Mouse (Mus musculus) small intestine, adult 2 months (tissue): ENCODE measurements around the gene Ankfn1. TPM values are rescaled to one million over a fixed set of nuclear protein-coding genes. Genes with fewer than 3 reads are reported as not detected.

Source experiments
- H3K27ac ChIP-seq: fragments of 200-500 bp; 2 replicates; pipeline ENCODE4 v1.5.1; 2012; ENCODE audit warnings: low read depth, low read length, control low read depth, inconsistent platforms; ENCODE audit not compliant: insufficient read depth
- H3K27me3 ChIP-seq: fragments of 200-500 bp; 2 replicates; pipeline ENCODE4 v1.6.1; 2012; ENCODE audit warnings: mild to moderate bottlenecking, moderate library complexity, low read length, inconsistent platforms; ENCODE audit not compliant: control insufficient read depth, insufficient read depth
- H3K36me3 ChIP-seq: fragments of 200-500 bp; 2 replicates; pipeline ENCODE4 v1.6.1; 2012; ENCODE audit warnings: mild to moderate bottlenecking, low read length, control low read depth, inconsistent platforms; ENCODE audit not compliant: control insufficient read depth, insufficient read depth
- H3K4me1 ChIP-seq: fragments of 200-500 bp; 2 replicates; pipeline ENCODE4 v1.6.1; 2012; ENCODE audit warnings: low read length, inconsistent platforms, mixed read lengths; ENCODE audit not compliant: control insufficient read depth, insufficient read depth, insufficient read length
- H3K4me3 ChIP-seq: fragments of 200-500 bp; 2 replicates; pipeline ENCODE4 v1.5.1; 2012; ENCODE audit warnings: low read depth, mild to moderate bottlenecking, control low read depth, inconsistent platforms, low read length, moderate library complexity
- CTCF ChIP-seq: fragments of 200-500 bp; IDR thresholded peaks from 2 replicates; pipeline ENCODE4 v1.5.1; 2012; ENCODE audit warnings: low read depth, mild to moderate bottlenecking, control low read depth, inconsistent platforms, low read length, moderate library complexity, mixed read lengths; ENCODE audit not compliant: insufficient replicate concordance, insufficient read length; ENCODE audit errors: extremely low read depth
- POLR2A ChIP-seq: fragments of 200-500 bp; IDR thresholded peaks from 2 replicates; pipeline ENCODE4 v1.6.1; 2012; ENCODE audit warnings: low read depth, mild to moderate bottlenecking, control low read depth, inconsistent platforms, low read length, moderate library complexity
- WGBS: fragments of 180-500 bp; shearing (Covaris S2); methylation state at CpG from one replicate; pipeline ENCODE4 v1.1.7; 2018; 5-methylcytosine and 5-hydroxymethylcytosine counted together
- polyA plus RNA-seq: library from polyadenylated mRNA; depleted of rRNA; stranded (reverse); fragments of >200 nt; gene quantifications from 2 replicates; pipeline ENCODE4 v1.2.3, GENCODE M21; 2012; rRNA removed

The Ankfn1 gene
- polyA plus RNA-seq, 1 experiment = 0.05 TPM

- Histone ChIP-seq H3K36me3 (no peaks in the 10 kb centered on the region), H3K27me3 (no peaks in the 10 kb centered on the region), H3K4me3 (no peak overlapping the region), H3K27ac (no peak overlapping the region), H3K4me1 (no peaks in the 10 kb centered on the region)
- 63% methylated on average over 5 of the region's 5 CpGs for WGBS
- no peak for TF ChIP-seq POLR2A
- TF ChIP-seq CTCF = no peak
These were observed 421.4 kb downstream of the Ankfn1 start for GRCm38 (mm10) chr11:89356018-89356417.

- no peaks in the 10 kb centered on the region for H3K4me1 ChIP-seq
- WGBS = 68% methylated on average over 12 of the region's 12 CpGs
- no peak overlapping the region for H3K4me3 ChIP-seq
- H3K27ac ChIP-seq = no peak overlapping the region
- no peaks in the 10 kb centered on the region for H3K27me3 ChIP-seq
- H3K36me3 ChIP-seq = no peaks in the 10 kb centered on the region
- TF ChIP-seq POLR2A = no peak
- TF ChIP-seq CTCF = no peak
These were observed 437.2 kb downstream of the Ankfn1 start for GRCm38 (mm10) chr11:89340238-89340637.

Other genes starting within 250 kb of the Ankfn1 start
- 0.70 and 1.4 TPM in 2 replicates for gene Pctp, start 225.2 kb upstream of the Ankfn1 start, polyA plus RNA-seq